Mouse (Mus musculus) ovary, postnatal 36 days (tissue): Measurements from ENCODE around the gene Naaladl2.

Source experiments
- DNase-seq: peaks from one replicate; pipeline ENCODE4 v3.0.0; 2022; ENCODE audit warnings: low spot score, mixed read lengths

Gene Naaladl2

GRCm38 (mm10) chr3:24942170-24942569 lies 201.9 kb downstream of the Naaladl2 start:
- no peak for DNase-seq

DNA sequence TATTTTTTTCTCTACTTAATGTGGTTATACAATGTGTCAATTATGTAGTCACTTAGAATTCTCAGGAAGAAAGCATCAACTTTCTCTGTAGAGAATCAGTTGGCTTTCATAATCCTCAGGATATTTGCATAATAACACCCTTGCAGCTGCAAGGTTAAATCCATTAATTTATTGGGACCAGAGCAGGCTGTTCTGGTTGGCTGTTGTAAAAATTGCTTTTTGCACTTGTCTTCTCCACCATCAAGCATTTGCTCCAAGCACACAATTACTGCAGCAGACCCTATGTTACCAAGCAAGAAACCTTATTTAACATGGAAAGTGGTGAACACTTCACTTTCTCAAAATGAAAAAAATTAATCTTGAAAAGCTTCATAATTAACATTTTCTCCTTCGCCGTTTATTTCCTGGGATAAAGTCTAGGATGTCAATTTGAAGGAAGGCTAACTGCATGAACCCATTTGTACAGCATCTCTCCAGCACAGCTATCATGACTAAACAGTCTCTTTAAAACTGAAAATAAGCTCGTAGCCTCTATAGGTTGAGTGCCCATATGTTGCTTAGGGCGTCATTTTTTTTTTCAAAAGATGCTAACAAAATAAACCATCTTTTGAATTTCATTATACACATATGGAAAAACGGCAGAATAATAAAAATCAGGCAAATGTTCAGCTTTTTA lies 205.4 kb downstream of the Naaladl2 start:
- no peak for DNase-seq

GRCm38 (mm10) chr3:24921811-24922210 lies 222.2 kb downstream of the Naaladl2 start:
- DNase-seq = no peak

DNA sequence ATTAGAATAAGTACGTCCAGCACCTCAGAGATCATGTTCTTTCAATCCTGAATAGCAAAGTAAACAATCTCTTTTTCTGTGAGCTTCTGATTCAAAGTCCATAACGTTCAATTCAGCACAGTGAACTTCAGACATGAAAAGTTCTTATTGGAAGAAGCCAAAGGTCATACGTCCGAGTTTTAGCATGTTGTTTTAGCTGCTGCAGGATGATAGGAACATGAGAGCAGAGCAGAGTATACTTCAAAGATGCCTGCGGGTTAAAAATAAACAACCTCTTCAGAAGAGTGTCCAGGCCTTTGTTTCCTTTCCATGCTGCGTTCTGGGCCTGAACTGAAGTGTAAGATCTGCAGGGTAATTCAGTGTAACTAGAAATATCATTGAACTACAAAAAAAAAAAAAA lies 222.7 kb downstream of the Naaladl2 start:
- no peak for DNase-seq

DNA sequence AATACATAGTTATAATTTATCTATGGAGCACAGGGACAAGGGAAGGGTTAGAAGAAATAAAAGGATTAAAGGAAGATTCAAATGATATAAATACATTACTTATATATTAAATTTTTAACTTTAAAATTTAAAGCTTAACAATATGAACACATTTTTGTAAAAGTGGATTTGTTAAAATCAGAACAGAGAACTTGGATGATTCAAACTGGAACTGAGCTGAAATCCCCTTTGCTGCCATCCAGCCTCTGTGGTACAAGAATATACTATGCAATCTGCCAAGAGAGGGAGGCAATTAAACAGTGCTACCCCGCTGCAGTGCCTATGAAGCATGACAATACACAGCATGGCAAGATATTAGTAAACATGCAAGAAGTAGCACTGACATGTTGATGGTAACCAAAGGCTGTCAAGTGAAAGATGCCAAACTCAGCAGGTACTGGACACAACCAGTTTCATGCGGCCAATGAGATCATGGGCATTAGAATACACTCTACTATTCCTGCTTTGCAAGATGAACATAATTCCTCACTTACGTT lies 238.6 kb downstream of the Naaladl2 start:
- no peak for DNase-seq

GRCm38 (mm10) chr3:24888801-24889200 lies 255.3 kb downstream of the Naaladl2 start:
- no peak for DNase-seq

DNA sequence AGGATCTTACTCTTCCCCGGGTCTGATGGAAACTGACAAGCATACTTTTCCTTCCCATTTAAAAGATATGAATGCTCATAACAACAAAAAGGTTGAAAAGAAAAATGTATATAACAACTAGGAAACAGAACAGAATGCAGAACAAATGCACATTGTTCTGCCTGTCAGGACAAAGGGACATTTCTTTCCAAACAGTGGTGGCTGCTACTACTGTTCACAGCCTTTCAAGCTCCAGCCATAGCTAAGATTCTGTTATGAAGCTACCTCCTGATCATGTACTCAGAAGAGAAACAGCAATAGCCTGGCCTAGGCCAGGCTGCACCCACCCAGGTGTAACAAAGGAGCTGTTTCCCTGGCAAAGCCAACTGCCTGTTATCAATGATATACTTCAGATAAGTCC lies 271.8 kb downstream of the Naaladl2 start:
- no peak for DNase-seq

- DNase-seq = no peak
Observed at GRCm38 (mm10) chr3:24852936-24853335, 291.1 kb downstream of the Naaladl2 start.

GRCm38 (mm10) chr3:24796739-24797138 lies 347.3 kb downstream of the Naaladl2 start:
- no peak for DNase-seq

GRCm38 (mm10) chr3:24787451-24788148 lies 356.5 kb downstream of the Naaladl2 start:
- DNase-seq = no peak

- no peak for DNase-seq
Observed at GRCm38 (mm10) chr3:24784108-24784507, 360.0 kb downstream of the Naaladl2 start.

- no peak for DNase-seq
Observed at GRCm38 (mm10) chr3:24783462-24783829, 360.6 kb downstream of the Naaladl2 start.

GRCm38 (mm10) chr3:24782784-24783461 lies 361.1 kb downstream of the Naaladl2 start:
- no peak for DNase-seq

DNA sequence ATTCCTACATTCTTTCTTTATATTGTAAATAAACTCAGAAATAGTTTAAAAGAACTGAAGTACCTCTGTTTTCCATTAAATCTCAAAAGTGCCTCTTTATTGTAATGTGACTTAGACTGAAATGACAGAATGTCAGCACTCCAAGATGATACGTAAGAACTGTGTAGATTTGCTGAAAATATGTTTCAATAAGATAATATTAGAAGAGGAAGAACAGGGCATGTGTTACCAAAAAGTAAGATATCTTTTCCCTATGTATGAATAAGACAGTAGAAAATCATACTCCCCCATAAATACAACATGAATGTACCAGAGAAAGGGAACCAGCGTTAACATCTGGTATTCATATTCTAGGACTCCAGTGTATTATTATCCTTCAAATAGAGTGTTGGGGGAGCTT lies 362.4 kb downstream of the Naaladl2 start:
- DNase-seq = no peak

- no peak for DNase-seq
Observed at GRCm38 (mm10) chr3:24778416-24778815, 365.6 kb downstream of the Naaladl2 start.

DNA sequence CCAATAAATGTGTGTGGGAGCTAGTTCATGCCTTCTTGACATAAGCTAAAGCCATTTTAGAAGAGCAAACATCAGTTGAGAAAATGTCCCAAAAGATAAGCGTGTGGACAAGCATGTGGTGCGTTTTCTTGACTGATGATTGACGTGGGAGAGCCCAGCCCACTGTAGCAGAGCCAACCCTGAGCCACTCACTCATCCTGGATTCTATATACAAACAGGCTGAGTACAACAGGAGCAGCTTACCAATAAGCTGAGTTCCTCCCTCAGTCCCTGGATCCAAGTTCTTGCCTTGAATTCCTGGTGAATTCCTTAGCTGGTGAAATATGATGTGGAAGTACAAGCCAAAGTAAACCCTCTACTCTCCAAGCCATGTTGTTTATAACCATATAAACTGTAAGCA lies 395.0 kb downstream of the Naaladl2 start:
- DNase-seq = no peak

DNA sequence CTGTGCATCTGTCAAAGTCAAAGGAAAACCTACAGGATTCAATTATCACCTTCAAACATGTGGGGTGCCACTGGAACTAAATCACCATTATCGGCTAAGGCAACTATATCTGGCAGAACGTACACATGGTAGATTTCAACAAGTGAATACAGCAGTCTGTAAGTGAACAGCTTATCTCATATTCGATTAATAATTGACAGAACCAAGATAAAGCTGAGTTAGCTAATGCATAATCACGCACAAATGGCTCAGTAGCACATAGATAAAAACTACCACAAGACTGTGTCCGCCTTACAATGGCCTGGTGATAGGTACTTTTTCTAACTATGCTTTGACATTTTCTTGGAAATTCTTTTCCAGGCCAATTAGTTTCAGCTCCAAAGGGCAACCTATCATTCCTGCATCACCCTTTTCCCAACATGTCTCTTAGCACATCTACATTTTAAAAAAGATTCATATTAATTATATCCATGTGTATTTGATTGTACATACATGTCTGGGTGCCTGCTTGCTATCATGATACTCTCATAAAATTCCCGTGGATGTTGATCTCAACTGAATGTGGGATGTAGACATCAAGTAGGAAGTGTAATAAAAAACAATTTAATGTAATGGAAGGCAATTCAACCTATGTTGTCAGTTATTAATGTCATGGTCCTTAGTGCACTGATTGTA lies 396.7 kb downstream of the Naaladl2 start:
- DNase-seq = no peak

DNA sequence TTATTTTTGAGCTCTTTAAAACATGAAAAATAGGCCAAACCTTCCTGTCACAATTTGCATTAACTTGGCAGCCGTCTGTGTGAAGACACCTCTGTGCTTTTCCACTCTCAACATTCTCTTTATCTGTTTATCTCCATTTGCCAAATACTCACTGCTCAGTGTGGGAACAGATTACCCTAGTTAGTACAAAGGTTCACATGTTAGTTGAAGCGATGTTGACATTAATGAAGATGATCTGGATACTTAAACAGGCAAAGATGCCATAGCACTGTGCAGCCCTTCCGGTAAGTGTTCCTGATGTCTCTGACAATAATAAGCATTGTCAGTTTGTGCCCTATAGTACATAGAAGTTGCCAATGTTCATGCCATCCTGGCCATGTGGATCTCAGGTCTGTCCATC lies 400.1 kb downstream of the Naaladl2 start:
- no peak for DNase-seq

GRCm38 (mm10) chr3:24719181-24719749 lies 424.8 kb downstream of the Naaladl2 start:
- DNase-seq = no peak

- DNase-seq = no peak
Observed at GRCm38 (mm10) chr3:24714770-24715169, 429.3 kb downstream of the Naaladl2 start.

DNA sequence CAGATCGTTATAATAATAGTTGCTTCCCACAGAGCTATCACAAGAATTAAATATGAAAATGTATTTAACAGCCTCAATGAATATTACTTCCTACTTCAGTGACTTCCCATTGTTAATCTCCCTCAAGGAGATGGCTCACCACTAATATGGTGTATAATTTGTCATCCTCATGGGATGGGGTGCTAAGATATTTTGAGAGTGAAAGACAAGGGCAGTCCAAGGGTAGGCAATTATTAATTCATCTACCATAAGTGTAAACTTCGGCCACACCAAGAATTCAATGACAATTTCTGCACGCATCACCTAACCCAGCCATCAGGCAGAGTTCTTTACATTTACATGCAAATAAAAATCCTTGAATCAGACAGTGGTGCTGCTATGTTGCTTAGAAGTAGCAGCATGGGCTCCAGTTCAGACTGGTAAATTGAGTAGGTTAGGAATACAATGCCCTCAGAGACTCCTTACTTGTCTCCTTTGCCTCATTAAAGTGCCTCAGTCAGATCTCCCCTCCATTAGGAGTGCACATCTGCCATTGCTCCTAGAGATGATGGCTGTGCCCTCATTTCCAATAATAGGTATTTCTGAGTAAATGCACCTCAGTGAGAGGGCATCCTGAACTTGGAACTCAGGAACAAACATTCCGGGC lies 438.2 kb downstream of the Naaladl2 start:
- no peak for DNase-seq
